Mouse (Mus musculus) kidney, adult 2 months (tissue): ENCODE measurements around the gene Dennd4c. TPM values are rescaled to one million over a fixed set of nuclear protein-coding genes. Genes with fewer than 3 reads are reported as not detected.

Experiments
- DNase-seq: peaks from one replicate; pipeline ENCODE4 v3.0.0; 2021
- H3K27ac ChIP-seq: fragments of 200-500 bp; 2 replicates; pipeline ENCODE4 v1.5.1; 2012; ENCODE audit warnings: low read depth, low read length, control low read depth, inconsistent platforms; ENCODE audit not compliant: insufficient read depth
- H3K27me3 ChIP-seq: fragments of 200-500 bp; replicated peaks from 2 replicates; pipeline ENCODE4 v1.6.1; 2012; ENCODE audit warnings: mild to moderate bottlenecking, moderate library complexity, low read length, inconsistent platforms; ENCODE audit not compliant: control insufficient read depth, insufficient read depth
- H3K36me3 ChIP-seq: fragments of 200-500 bp; 2 replicates; pipeline ENCODE4 v1.6.1; 2012; ENCODE audit warnings: mild to moderate bottlenecking, moderate library complexity, low read length, inconsistent platforms; ENCODE audit not compliant: control insufficient read depth, insufficient read depth
- H3K4me1 ChIP-seq: fragments of 200-500 bp; 2 replicates; pipeline ENCODE4 v1.6.1; 2011; ENCODE audit warnings: low read length; ENCODE audit not compliant: control insufficient read depth, insufficient read depth
- H3K4me3 ChIP-seq: fragments of 200-500 bp; 2 replicates; pipeline ENCODE4 v1.5.1; 2011; ENCODE audit warnings: mild to moderate bottlenecking, low read depth, low read length, control low read depth; ENCODE audit not compliant: insufficient read depth
- CTCF ChIP-seq: fragments of 200-500 bp; conservative IDR thresholded peaks from 2 replicates; pipeline ENCODE4 v1.5.1; 2011; ENCODE audit warnings: low read depth, mild to moderate bottlenecking, control low read depth, low read length, moderate library complexity, mixed read lengths; ENCODE audit not compliant: insufficient read depth, insufficient read length
- POLR2A ChIP-seq: fragments of 200-500 bp; IDR thresholded peaks from one replicate; pipeline ENCODE4 v1.6.1; 2011; ENCODE audit warnings: low read depth, low read length, control low read depth
- WGBS: fragments of 180-500 bp; shearing (Covaris S2); methylation state at CpG from one replicate; pipeline ENCODE4 v1.1.7; 2018; 5-methylcytosine and 5-hydroxymethylcytosine counted together
- polyA plus RNA-seq: library from polyadenylated mRNA; depleted of rRNA; stranded (reverse); fragments of >200 nt; gene quantifications from 2 replicates; pipeline ENCODE4 v1.2.3, GENCODE M21; 2012

The Dennd4c gene
- polyA plus RNA-seq, 1 experiment: 5.6 TPM

- 88% methylated on average over 2 of the region's 2 CpGs for WGBS
- H3K27me3 ChIP-seq: no peaks in the 10 kb centered on the region
- H3K4me3 ChIP-seq: no peak overlapping the region
- DNase-seq: no peak
- no peak for TF ChIP-seq CTCF
- H3K27ac ChIP-seq: no peak overlapping the region
- peaks cover 3% of the 10 kb centered on the region; the same call in 1 of the 2 replicates for H3K4me1 ChIP-seq
- H3K36me3 ChIP-seq: peaks cover 13% of the 10 kb centered on the region
Observed at GRCm38 (mm10) chr4:86851331-86851730, 103.0 kb downstream of the Dennd4c start.

GRCm38 (mm10) chr4:86852018-86852417, 103.7 kb downstream of the Dennd4c start:
- no peak overlapping the region for H3K4me3 ChIP-seq
- TF ChIP-seq CTCF: no peak
- TF ChIP-seq POLR2A: no peak
- H3K4me1 ChIP-seq: peaks cover 3% of the 10 kb centered on the region; the same call in 1 of the 2 replicates
- WGBS: 62% methylated on average over 3 of the region's 3 CpGs
- DNase-seq: no peak
- H3K36me3 ChIP-seq: peaks cover 13% of the 10 kb centered on the region
- H3K27me3 ChIP-seq: no peaks in the 10 kb centered on the region
- no peak overlapping the region for H3K27ac ChIP-seq

- Histone ChIP-seq H3K27ac (no peak overlapping the region), H3K4me3 (no peak overlapping the region), H3K4me1 (peaks cover 3% of the 10 kb centered on the region; the same call in 1 of the 2 replicates), H3K36me3 (peaks cover 12% of the 10 kb centered on the region), H3K27me3 (no peaks in the 10 kb centered on the region)
- DNase-seq: peak; percentile 35
- WGBS: 62% methylated on average over 4 of the region's 4 CpGs
- TF ChIP-seq CTCF (no peak), POLR2A (no peak)
Observed at GRCm38 (mm10) chr4:86852813-86853590, 104.6 kb downstream of the Dennd4c start.

GRCm38 (mm10) chr4:86856304-86857112, 108.2 kb downstream of the Dennd4c start:
- Histone ChIP-seq H3K36me3 (peaks cover 12% of the 10 kb centered on the region), H3K27ac (peak overlapping the region; percentile 89), H3K27me3 (no peaks in the 10 kb centered on the region), H3K4me3 (peak overlapping the region; percentile 75), H3K4me1 (peaks cover 3% of the 10 kb centered on the region; the same call in 1 of the 2 replicates)
- TF ChIP-seq POLR2A (no peak), CTCF (no peak)
- no peak for DNase-seq
- under 1% methylated on average over 50 of the region's 50 CpGs for WGBS

- peak; percentile 98 for DNase-seq
- TF ChIP-seq CTCF (no peak), POLR2A (peak; percentile 95)
- under 1% methylated on average over 68 of the region's 68 CpGs for WGBS
Observed at GRCm38 (mm10) chr4:86857113-86858069, 109.0 kb downstream of the Dennd4c start, which contains the start of gene Rps6. Gene Rps6, minus strand, starts transcription at chr4:86857412.

GRCm38 (mm10) chr4:86858070-86858440, 109.7 kb downstream of the Dennd4c start:
- DNase-seq: no peak
- Histone ChIP-seq H3K4me3 (no peak overlapping the region), H3K4me1 (peaks cover 3% of the 10 kb centered on the region; the same call in 1 of the 2 replicates), H3K27me3 (no peaks in the 10 kb centered on the region), H3K36me3 (peaks cover 9% of the 10 kb centered on the region; the same call in 1 of the 2 replicates), H3K27ac (no peak overlapping the region)
- no peak for TF ChIP-seq CTCF
- no peak for TF ChIP-seq POLR2A
- 64% methylated on average over 12 of the region's 12 CpGs for WGBS

More at GRCm38 (mm10) chr4:86857113-86858069, 109.0 kb downstream of the Dennd4c start, which contains the start of gene Rps6:
- no peaks in the 10 kb centered on the region for H3K27me3 ChIP-seq
- H3K36me3 ChIP-seq: peaks cover 12% of the 10 kb centered on the region
- peak within 1 kb of the TSS; percentile 86 for H3K4me3 ChIP-seq
- H3K4me1 ChIP-seq: peaks cover 3% of the 10 kb centered on the region; the same call in 1 of the 2 replicates
- peak within 1 kb of the TSS; percentile 90 for H3K27ac ChIP-seq
